Mouse (Mus musculus) testis, adult 2 months (tissue): Measurements from ENCODE around the gene Cfap43. TPM values are rescaled to one million over a fixed set of nuclear protein-coding genes. Genes with fewer than 3 reads are reported as not detected.

Experiments used
- H3K27ac ChIP-seq: fragments of 200-500 bp; 2 replicates; pipeline ENCODE4 v1.5.1; 2012; ENCODE audit warnings: low read depth, low read length; ENCODE audit not compliant: control insufficient read depth, insufficient read depth
- H3K27me3 ChIP-seq: fragments of 200-500 bp; 2 replicates; pipeline ENCODE4 v1.6.1; 2012; ENCODE audit warnings: mild to moderate bottlenecking, low read length, moderate library complexity; ENCODE audit not compliant: control insufficient read depth, insufficient read depth
- H3K36me3 ChIP-seq: fragments of 200-500 bp; 2 replicates; pipeline ENCODE4 v1.6.1; 2012; ENCODE audit warnings: mild to moderate bottlenecking, low read length; ENCODE audit not compliant: control insufficient read depth, insufficient read depth
- H3K4me1 ChIP-seq: fragments of 200-500 bp; 2 replicates; pipeline ENCODE4 v1.6.1; 2012; ENCODE audit warnings: low read length; ENCODE audit not compliant: control insufficient read depth, insufficient read depth
- H3K4me3 ChIP-seq: fragments of 200-500 bp; 2 replicates; pipeline ENCODE4 v1.5.1; 2012; ENCODE audit warnings: low read depth, mild to moderate bottlenecking, low read length, moderate library complexity, mixed read lengths; ENCODE audit not compliant: control insufficient read depth
- CTCF ChIP-seq: fragments of 200-500 bp; IDR thresholded peaks from 2 replicates; pipeline ENCODE4 v1.5.1; 2012; ENCODE audit warnings: low read depth, mild to moderate bottlenecking, inconsistent platforms, low read length, moderate library complexity; ENCODE audit not compliant: control insufficient read depth, insufficient read depth, insufficient replicate concordance
- POLR2A ChIP-seq: fragments of 200-500 bp; IDR thresholded peaks from 2 replicates; pipeline ENCODE4 v1.6.1; 2012; ENCODE audit warnings: low read depth, mild to moderate bottlenecking, inconsistent platforms, low read length, moderate library complexity; ENCODE audit not compliant: control insufficient read depth
- polyA plus RNA-seq: library from polyadenylated mRNA; depleted of rRNA; stranded (reverse); fragments of >200 nt; gene quantifications from 2 replicates; pipeline ENCODE4 v1.2.3, GENCODE M21; 2012

Gene Cfap43
- polyA plus RNA-seq, 1 experiment, result 95.2 TPM

- Histone ChIP-seq H3K27me3 (no peaks in the 10 kb centered on the region), H3K36me3 (no peaks in the 10 kb centered on the region), H3K27ac (no peak overlapping the region), H3K4me3 (no peak overlapping the region), H3K4me1 (0 out of 2 replicates have a peak, but pooled peaks cover 2% of the 10 kb centered on the region)
- no peak for TF ChIP-seq CTCF
- TF ChIP-seq POLR2A, result no peak
Observed at GRCm38 (mm10) chr19:47829913-47830450, 89.1 kb downstream of the Cfap43 start.

- Histone ChIP-seq H3K27me3 (no peaks in the 10 kb centered on the region), H3K4me3 (no peak overlapping the region), H3K27ac (no peak overlapping the region), H3K36me3 (no peaks in the 10 kb centered on the region), H3K4me1 (peaks cover 2% of the 10 kb centered on the region; the same call in 1 of the 2 replicates)
- TF ChIP-seq CTCF (no peak), POLR2A (no peak)
Observed at GRCm38 (mm10) chr19:47824026-47824425, 95.1 kb downstream of the Cfap43 start.

- no peak overlapping the region for H3K4me3 ChIP-seq
- TF ChIP-seq CTCF, result no peak
- no peak for TF ChIP-seq POLR2A
- H3K4me1 ChIP-seq, result peaks cover 2% of the 10 kb centered on the region; the same call in 1 of the 2 replicates
- no peaks in the 10 kb centered on the region for H3K36me3 ChIP-seq
- no peaks in the 10 kb centered on the region for H3K27me3 ChIP-seq
- H3K27ac ChIP-seq, result no peak overlapping the region
Observed at GRCm38 (mm10) chr19:47822143-47822796, 96.8 kb downstream of the Cfap43 start.

- Histone ChIP-seq H3K36me3 (no peaks in the 10 kb centered on the region), H3K4me1 (peaks cover 2% of the 10 kb centered on the region; the same call in 1 of the 2 replicates), H3K27ac (no peak overlapping the region), H3K4me3 (no peak overlapping the region), H3K27me3 (no peaks in the 10 kb centered on the region)
- TF ChIP-seq POLR2A, result no peak
- no peak for TF ChIP-seq CTCF
Observed at GRCm38 (mm10) chr19:47821494-47821872, 97.6 kb downstream of the Cfap43 start.

- Histone ChIP-seq H3K36me3 (no peaks in the 10 kb centered on the region), H3K4me1 (peaks cover 4% of the 10 kb centered on the region; the same call in 1 of the 2 replicates), H3K27me3 (no peaks in the 10 kb centered on the region), H3K4me3 (no peak overlapping the region), H3K27ac (no peak overlapping the region)
- TF ChIP-seq POLR2A (no peak), CTCF (peak; percentile 68; the same call in 1 of the 2 replicates)
Observed at GRCm38 (mm10) chr19:47820832-47821493, 98.1 kb downstream of the Cfap43 start.

GRCm38 (mm10) chr19:47817692-47818091 is 101.4 kb downstream of the Cfap43 start:
- Histone ChIP-seq H3K27me3 (no peaks in the 10 kb centered on the region), H3K27ac (no peak overlapping the region), H3K4me1 (peaks cover 12% of the 10 kb centered on the region), H3K4me3 (no peak overlapping the region), H3K36me3 (no peaks in the 10 kb centered on the region)
- no peak for TF ChIP-seq CTCF
- TF ChIP-seq POLR2A, result no peak

GRCm38 (mm10) chr19:47814721-47815120 is 104.4 kb downstream of the Cfap43 start:
- no peaks in the 10 kb centered on the region for H3K36me3 ChIP-seq
- TF ChIP-seq CTCF (no peak), POLR2A (no peak)
- H3K27ac ChIP-seq, result no peak overlapping the region
- H3K4me1 ChIP-seq, result peaks cover 10% of the 10 kb centered on the region
- no peak overlapping the region for H3K4me3 ChIP-seq
- H3K27me3 ChIP-seq, result no peaks in the 10 kb centered on the region
